Mouse (Mus musculus): ENCODE data around the gene Msi2. TPM values are rescaled to one million over a fixed set of nuclear protein-coding genes. Genes with fewer than 3 reads are reported as not detected.

The Msi2 gene
- total RNA-seq, 2 experiments from 2014 or later = 178 to 179 TPM

- intact Hi-C loops (cut with DNase I) = no loop called here
Measured at GRCm38 (mm10) chr11:88687711-88688110, 30.6 kb downstream of the Msi2 start.

DNA sequence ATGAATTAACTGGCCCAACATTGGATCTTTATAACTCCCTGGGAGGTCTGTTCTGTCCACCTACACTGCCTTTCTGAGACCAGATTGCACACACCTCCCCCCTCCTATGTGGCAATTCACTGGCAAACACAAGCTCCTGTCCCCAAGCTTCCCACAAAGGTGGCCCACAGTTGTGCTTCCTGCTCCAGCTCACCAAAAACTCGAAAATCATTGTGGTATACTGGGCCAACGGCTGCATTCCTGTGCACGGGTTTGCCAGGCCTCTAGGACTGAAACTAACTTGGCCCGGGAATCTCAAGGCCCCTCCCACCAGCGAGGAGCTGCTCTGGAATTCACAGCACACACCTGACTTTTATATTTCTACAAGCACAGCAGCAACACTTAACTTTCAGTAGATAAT, 31.3 kb downstream of the Msi2 start:
- intact Hi-C loops (cut with DNase I) = no loop called here

More at GRCm38 (mm10) chr11:88687711-88688110, 30.6 kb downstream of the Msi2 start:
- DNase-seq = no peak

DNA sequence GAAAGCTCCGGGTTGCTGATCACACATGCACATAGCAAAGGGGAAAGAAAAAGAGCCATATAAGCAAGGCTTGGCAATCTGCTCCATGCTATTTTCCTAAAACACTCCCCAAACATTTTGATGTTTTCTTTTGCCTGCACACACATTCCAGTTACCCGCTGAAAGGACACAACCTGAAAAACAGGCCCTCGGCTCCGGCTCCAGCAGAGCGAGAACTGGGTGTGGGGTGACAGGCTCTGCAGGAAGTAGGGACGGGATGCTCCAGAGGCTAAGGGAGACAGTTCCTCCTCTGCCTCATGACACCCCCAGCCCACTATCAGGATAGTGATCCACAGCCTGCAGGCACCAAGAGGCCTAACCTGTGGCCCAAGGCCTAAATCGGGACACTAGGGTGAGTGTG, 32.3 kb downstream of the Msi2 start:
- no peak for DNase-seq
- intact Hi-C loops (cut with DNase I) = no loop called here

More for the DNA sequence above, 31.3 kb downstream of the Msi2 start:
- no peak for DNase-seq

DNA sequence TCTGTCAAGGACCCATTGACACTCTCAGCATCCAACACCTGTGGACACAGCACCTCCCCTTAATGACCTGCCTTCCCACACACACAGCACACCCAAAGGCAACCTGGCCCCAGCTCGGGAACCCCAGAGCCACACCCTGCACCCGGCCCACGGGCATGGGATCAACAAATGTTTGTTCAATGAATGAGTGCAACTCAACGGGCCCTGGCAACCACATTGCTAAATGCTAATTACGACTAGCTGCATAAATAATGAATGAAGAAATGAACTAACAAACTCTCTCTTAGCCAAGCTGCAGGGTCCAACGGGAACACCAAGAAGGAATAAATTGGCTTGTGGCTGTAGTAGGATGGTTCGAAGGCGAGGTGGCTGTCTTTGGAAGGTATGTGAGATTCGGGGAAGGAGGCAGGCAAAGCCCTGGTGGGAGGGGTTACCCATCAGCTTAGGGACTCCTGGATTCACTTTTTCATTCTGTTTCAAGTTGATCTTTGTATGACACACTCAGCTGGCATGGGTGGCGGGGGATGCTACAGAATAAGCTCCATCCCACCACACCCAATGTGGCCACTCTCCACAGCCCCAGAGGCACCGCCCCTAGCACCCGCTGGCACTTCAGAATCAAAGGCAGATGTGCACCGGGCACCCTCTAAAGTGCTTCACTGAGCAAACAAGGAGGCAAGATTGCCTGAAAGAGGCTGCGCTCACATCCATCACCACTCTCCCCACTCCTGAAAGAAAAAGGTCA, 35.1 kb downstream of the Msi2 start:
- no peak for DNase-seq
- intact Hi-C loops (cut with DNase I) = no loop called here

DNA sequence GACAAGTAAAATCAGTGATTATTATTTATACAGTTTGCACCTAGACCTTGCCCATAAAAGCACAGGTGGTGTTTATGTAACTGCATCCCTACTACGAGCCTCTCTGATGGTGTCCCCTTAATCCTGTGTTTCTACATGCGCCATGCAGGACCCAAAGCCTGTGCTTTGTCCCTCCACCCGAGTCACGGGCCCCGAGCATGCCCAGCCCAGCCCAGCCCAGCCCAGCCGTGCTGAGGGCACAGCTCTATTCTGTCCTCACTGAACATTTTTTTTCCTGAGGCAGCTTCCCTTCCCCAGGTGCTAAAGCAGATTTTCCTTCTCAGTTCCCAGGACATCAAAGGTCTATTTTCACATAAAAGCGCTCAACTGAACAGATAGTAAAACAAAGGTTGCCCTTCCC, 41.0 kb downstream of the Msi2 start:
- intact Hi-C loops (cut with DNase I) = no loop called here

DNA sequence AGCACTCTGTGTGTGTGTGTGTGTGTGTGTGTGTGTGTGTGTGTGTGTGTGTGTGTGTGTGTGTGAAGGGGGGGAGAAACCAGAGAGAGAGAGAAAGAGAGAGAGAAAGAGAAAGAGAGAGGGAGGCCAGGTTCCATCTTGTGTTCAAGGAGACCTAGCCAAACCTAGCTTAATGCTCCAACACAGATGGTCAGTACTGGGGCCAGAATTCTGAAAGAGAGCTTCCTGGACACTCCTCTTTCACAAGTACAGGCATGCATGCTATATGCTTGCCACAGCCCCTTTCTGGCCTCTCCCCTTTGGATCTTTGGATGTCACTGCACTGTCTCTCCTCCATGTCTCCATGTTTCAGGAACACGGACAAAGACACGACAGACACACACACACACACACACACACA, 41.7 kb downstream of the Msi2 start:
- no peak for DNase-seq
- intact Hi-C loops (cut with DNase I) = no loop called here

More for the DNA sequence above, 41.0 kb downstream of the Msi2 start:
- DNase-seq = no peak

GRCm38 (mm10) chr11:88675526-88676353, 42.6 kb downstream of the Msi2 start:
- no peak for DNase-seq
- intact Hi-C loops (cut with DNase I) = no loop called here

DNA sequence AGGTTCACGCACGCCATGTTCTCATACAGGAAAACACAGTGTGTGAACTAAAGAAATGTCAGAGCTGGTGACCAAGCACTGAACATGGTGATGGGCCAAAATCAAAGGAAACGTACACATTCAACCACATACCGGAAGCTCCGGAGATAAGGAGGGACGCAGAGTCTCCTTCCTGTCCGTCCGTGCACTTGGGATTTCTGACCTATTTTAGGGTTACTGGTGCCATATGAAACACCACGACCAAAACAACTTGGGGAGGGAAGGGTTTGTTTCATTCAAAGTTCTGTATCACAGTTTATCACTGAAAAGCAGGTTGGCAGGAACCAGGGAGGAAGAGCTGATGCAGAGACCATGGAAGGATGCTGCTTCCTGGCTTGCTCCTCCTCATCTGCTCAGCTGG, 44.2 kb downstream of the Msi2 start:
- DNase-seq = no peak

GRCm38 (mm10) chr11:88670925-88671324, 47.4 kb downstream of the Msi2 start:
- no peak for DNase-seq
- intact Hi-C loops (cut with DNase I) = no loop called here

More for the DNA sequence above, 44.2 kb downstream of the Msi2 start:
- intact Hi-C loops (cut with DNase I) = no loop called here

DNA sequence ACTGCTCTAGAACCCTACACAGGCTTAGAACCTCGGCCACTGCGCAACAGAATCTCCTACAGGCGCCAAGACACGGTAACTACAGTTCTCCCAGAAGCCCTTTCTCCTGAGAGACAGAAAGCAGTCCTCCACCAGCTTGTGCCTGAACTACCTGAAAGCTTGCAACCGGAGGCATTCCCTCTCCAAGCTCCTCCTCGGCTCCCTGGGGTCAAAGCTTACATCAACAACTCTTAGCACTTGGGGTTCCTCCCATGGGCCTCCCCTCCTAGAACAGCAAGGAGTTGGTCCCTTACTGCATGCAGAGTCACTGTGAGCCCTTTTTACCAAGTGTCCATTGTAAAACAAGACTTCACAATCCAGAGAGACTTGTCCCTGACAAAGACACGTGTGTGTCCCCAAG, 49.2 kb downstream of the Msi2 start:
- DNase-seq = no peak
- intact Hi-C loops (cut with DNase I) = no loop called here

GRCm38 (mm10) chr11:88668345-88668744, 50.0 kb downstream of the Msi2 start:
- DNase-seq = no peak
- intact Hi-C loops (cut with DNase I) = no loop called here

DNA sequence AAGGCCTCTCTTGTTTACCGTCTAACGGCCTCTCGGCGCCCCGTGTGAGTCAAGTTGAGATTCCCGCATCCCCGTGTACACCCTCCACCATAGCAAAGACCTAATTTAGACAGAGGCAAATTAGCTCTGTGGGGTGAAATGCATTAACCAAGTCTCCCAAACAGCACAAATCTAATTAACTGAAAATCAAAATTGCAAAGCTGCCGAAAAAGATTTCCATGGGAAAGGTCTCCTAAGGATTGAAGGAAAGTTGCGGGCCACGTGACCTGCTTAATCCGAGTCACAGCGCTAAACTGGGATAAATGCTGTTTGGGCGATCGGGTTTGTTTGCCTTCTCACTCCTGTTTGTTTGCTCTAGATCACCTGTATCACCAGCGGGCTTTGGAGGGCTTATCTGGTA, 52.5 kb downstream of the Msi2 start:
- intact Hi-C loops (cut with DNase I) = no loop called here
- no peak for DNase-seq

DNA sequence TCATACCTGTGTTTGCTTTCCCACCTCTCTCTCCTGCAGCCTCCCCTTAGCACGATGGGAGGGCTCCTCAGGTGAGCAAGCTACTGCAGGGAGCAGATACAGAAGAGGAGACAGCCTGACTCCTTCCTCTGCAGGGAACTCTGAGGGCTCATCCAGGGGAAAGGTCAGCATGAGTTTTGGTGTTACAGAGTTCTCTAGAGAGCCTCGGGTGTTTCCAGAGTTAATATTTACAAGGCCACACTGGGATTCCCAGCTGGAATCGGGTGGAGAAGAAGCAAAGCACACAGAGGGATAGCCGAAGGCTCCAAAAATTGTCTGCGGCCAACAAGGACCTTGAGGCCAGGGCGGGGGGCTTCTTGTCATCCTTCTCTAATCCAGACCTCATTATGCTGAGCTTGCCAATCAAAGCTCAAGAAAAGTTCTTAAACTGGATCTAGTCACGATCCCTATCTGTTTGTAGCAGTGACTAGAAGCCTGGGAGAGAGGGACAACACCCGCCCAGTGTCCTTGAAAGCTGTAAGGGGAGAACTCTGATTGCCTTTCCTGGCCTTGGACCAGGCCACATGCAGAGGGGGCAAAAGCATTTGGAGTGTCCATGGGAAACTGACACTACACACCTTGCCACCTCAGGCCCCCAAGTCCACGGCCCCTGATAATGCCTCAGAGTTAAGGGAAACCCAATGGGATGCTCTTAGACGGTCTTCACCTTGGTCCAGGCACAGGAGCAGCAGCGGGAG, 56.7 kb downstream of the Msi2 start:
- intact Hi-C loops (cut with DNase I) = loop anchor here (2.0 kb wide), 1 partner anchor 17 kb away; no protein-coding TSS in a partner anchor
- DNase-seq = no peak

- intact Hi-C loops (cut with DNase I) = no loop called here
Measured at GRCm38 (mm10) chr11:88660404-88660803, 57.9 kb downstream of the Msi2 start.

GRCm38 (mm10) chr11:88658926-88659325, 59.4 kb downstream of the Msi2 start:
- no peak for DNase-seq
- intact Hi-C loops (cut with DNase I) = loop anchor here (5.0 kb wide), 1 partner anchor 58 kb away; the partner anchor contains the start of gene Msi2

More at GRCm38 (mm10) chr11:88660404-88660803, 57.9 kb downstream of the Msi2 start:
- no peak for DNase-seq

GRCm38 (mm10) chr11:88655786-88656185, 62.5 kb downstream of the Msi2 start:
- intact Hi-C loops (cut with DNase I) = loop anchor here (5.0 kb wide), 1 partner anchor 62 kb away; the partner anchor contains the start of gene Msi2
- DNase-seq = no peak

DNA sequence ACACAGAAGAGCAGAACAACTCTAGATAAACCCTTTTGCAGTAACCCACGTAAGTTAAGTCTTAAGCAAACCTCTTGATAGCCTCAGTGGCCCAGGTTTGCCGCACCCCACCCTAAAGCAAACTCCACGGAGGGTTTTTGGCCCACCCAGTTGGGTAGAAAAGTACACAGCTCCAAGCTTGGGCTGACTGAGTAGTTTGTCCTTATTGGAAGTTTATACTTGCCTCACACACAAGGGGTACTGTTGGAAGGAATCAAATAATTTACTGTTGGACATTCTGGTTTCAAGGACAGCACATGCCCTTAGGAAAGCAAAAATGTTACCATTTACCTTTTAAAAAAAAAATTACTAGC, 63.1 kb downstream of the Msi2 start:
- intact Hi-C loops (cut with DNase I) = loop anchor here (5.0 kb wide), 1 partner anchor 62 kb away; the partner anchor contains the start of gene Msi2
- no peak for DNase-seq

DNA sequence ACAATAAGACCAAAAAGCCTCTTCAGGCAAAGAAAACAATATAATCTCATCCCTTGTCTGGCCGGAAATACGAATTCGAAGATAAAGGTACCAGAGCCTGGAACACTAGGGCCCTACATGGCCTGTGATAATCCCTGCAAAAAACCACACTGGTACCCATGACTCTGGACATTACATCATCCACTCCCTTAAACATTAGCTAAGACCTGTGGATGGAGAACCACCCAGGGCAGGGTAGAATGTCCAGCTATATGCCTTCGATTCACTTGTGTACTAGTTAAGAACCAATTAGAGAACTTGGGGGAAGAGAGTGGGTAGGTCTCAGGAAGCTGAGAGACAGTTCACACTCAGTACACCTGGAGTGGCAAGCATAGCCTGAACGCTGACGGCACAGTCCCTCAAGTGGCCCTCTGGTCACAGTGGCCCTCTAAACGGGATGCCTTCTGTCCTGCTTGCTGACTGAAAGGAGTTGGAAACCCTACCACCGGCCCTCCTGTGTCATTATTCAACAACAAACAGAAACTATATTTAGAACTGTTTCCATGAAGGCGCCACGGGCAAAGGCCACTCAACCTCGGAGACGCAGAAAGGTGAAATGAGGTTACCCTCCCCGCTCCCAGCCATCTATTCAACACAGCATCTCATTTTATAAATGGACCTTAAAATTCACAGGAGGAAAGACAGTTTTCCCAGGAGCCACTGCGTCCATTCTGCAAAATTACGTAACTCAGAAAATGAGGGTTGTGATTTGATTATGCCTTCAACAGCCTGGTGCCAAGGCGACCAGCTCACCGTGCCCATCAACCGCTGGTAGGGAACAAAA, 63.7 kb downstream of the Msi2 start:
- peak in 1 of 2 experiments; percentile 26 for DNase-seq
- intact Hi-C loops (cut with DNase I) = loop anchor here (5.0 kb wide), 1 partner anchor 63 kb away; the partner anchor contains the start of gene Msi2

GRCm38 (mm10) chr11:88650275-88650674, 68.0 kb downstream of the Msi2 start:
- no peak for DNase-seq
- intact Hi-C loops (cut with DNase I) = no loop called here

GRCm38 (mm10) chr11:88649009-88649408, 69.3 kb downstream of the Msi2 start:
- no peak for DNase-seq
- intact Hi-C loops (cut with DNase I) = no loop called here
